8 mouse cellular contexts compared by ENCODE assay signal in the genomic region with DNA sequence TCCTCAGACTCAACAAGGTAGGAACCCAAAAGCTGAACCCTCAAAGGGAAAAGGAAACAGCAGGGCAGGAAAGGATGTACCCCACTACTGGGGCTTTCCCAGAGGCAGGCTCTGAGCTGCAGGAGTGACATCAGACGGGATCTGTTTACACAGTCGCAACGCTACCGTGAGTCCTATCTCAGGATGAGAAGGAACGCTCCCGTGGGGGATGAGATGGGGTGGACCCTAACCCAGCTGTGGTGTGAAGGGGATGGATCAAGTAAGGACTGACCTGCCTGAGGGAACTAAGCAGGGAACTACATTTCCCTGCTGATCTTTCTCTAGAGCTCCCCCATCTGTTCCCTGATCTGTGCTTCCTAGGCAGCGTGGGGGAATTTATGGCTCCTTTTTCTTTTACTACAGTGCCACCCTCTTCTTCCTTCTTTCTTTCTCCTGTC. TPM values are rescaled to one million over a fixed set of nuclear protein-coding genes. Genes with fewer than 3 reads are reported as not detected.
DNase-seq lines count a peak whose midpoint lies in the region; ATAC-seq and TF ChIP-seq lines count a peak whose summit lies in the region.

TSS of gene Sys1 (plus strand) at position 101 of the 437 bp plus-strand sequence.

- DNase-seq in adipocyte (ENCODE audit: low spot score) = peak; percentile 31
- DNase-seq in heart, postnatal 4 days = no peak
- peak; percentile 43 to 51 for DNase-seq in layer of hippocampus, adult 8-10 months (ENCODE audit: low spot score in 2 of 2)
- DNase-seq in mesoderm, embryonic 11.5 days (ENCODE audit: low read depth, low spot score) = peak; percentile 30
- DNase-seq in stomach, postnatal 0 days (ENCODE audit: low spot score) = peak; percentile 24

- H3K9ac ChIP-seq in forebrain, embryonic 15.5 days (replicated peaks) = peak within 1 kb of the TSS; percentile 30; the same call in 1 of the 2 replicates
- H3K9ac ChIP-seq in stomach, postnatal 0 days (ENCODE audit: low read length) = peak within 1 kb of the TSS; percentile 32; the same call in 1 of the 2 replicates

- TF ChIP-seq CTCF in E14TG2a.4 (conservative IDR thresholded peaks at IDR 0.05; ENCODE audit: low read length) = no peak
- peak; percentile 55 for TF ChIP-seq CTCF in stomach, postnatal 0 days (IDR thresholded peaks at IDR 0.05; ENCODE audit: low read depth)

- H3K36me3 ChIP-seq in E14TG2a.4 (ENCODE audit: insufficient read depth, low read length) = no peaks in the 10 kb centered on the region
- H3K36me3 ChIP-seq in forebrain, embryonic 15.5 days = no peaks in the 10 kb centered on the region
- H3K36me3 ChIP-seq in stomach, postnatal 0 days (ENCODE audit: control insufficient read depth, insufficient read depth, low read length) = no peaks in the 10 kb centered on the region

- no peaks in the 10 kb centered on the region for H3K9me3 ChIP-seq in E14TG2a.4 (ENCODE audit: low read length)
- H3K9me3 ChIP-seq in forebrain, embryonic 15.5 days = no peaks in the 10 kb centered on the region
- H3K9me3 ChIP-seq in stomach, postnatal 0 days (ENCODE audit: control insufficient read depth, low read length) = no peaks in the 10 kb centered on the region

- TF ChIP-seq EP300 in stomach, postnatal 0 days (optimal IDR thresholded peaks at IDR 0.05) = no peak

- ATAC-seq in forebrain, embryonic 15.5 days (replicated peaks) = no peak
- ATAC-seq in stomach, postnatal 0 days (ENCODE audit: low FRiP score, low TSS enrichment) = no peak
- ATAC-seq in cerebellum, adult (ENCODE audit: insufficient number of reproducible peaks, low FRiP score, low TSS enrichment) = no peak

- H3K4me2 ChIP-seq in forebrain, embryonic 15.5 days (replicated peaks) = peak within 1 kb of the TSS; percentile 19; the same call in 1 of the 2 replicates
- H3K4me2 ChIP-seq in stomach, postnatal 0 days (replicated peaks; ENCODE audit: low read depth) = peak within 1 kb of the TSS; percentile 40; the same call in 1 of the 2 replicates

- peak within 1 kb of the TSS; percentile 68 for H3K4me3 ChIP-seq in E14TG2a.4 (replicated peaks; ENCODE audit: low read length)
- H3K4me3 ChIP-seq in forebrain, embryonic 15.5 days = no peak within 1 kb of the TSS
- no peak within 1 kb of the TSS for H3K4me3 ChIP-seq in stomach, postnatal 0 days (ENCODE audit: low read depth, low read length)

- no peak within 1 kb of the TSS for H3K27ac ChIP-seq in forebrain, embryonic 15.5 days (replicated peaks)
- H3K27ac ChIP-seq in stomach, postnatal 0 days (replicated peaks) = peak within 1 kb of the TSS; percentile 92

- WGBS in forebrain, embryonic 15.5 days = 3% methylated on average over 7 of the region's 7 CpGs
- WGBS in stomach, postnatal 0 days = 5% methylated on average over 7 of the region's 7 CpGs

- 0 out of 2 replicates have a peak, but pooled peaks cover 3% of the 10 kb centered on the region for H3K27me3 ChIP-seq in E14TG2a.4 (ENCODE audit: insufficient read depth, low read length)
- H3K27me3 ChIP-seq in forebrain, embryonic 15.5 days = no peaks in the 10 kb centered on the region
- no peaks in the 10 kb centered on the region for H3K27me3 ChIP-seq in stomach, postnatal 0 days (ENCODE audit: control insufficient read depth, insufficient read depth, low read length)

- peaks cover 72% of the 10 kb centered on the region for H3K4me1 ChIP-seq in E14TG2a.4 (replicated peaks; ENCODE audit: low read depth, low read length)
- peaks cover 11% of the 10 kb centered on the region for H3K4me1 ChIP-seq in forebrain, embryonic 15.5 days
- H3K4me1 ChIP-seq in stomach, postnatal 0 days (replicated peaks; ENCODE audit: control insufficient read depth, insufficient read depth) = peaks cover 15% of the 10 kb centered on the region

RNA-seq across cellular contexts. Expression of gene Sys1, which starts in this region (rescaled TPM):
- polyA plus RNA-seq in forebrain, embryonic 15.5 days (2015; fragmentation: Nextera tagmentation; extraction: Ambion mirVana) = 76.6 and 82.2 TPM in 2 replicates
- 10 to 100 TPM; 20.2 to 23.1 TPM for total RNA-seq in heart, postnatal 4 days (2021)
- total RNA-seq in layer of hippocampus, adult 8-10 months (2022) = 10 to 100 TPM; 40.4 to 45.8 (median 44.8) TPM
- 46.9 and 48.6 TPM in 2 replicates for polyA plus RNA-seq in stomach, postnatal 0 days (2015; fragmentation: Nextera tagmentation; extraction: Ambion mirVana)
